Mouse (Mus musculus) heart, embryonic 14.5 days (tissue): ENCODE results near the gene Ddi2. TPM values are rescaled to one million over a fixed set of nuclear protein-coding genes. Genes with fewer than 3 reads are reported as not detected.

Source experiments
- ATAC-seq: fragments of 200-750 bp; cut with Nextera tagmentation; 2 replicates; pipeline ENCODE4 v1.8.0; 2017; ENCODE audit warnings: low read depth, moderate TSS enrichment; ENCODE audit not compliant: insufficient number of reproducible peaks, insufficient read depth, low FRiP score
- H3K27ac ChIP-seq, 2 experiments: fragments of 200-500 bp in 1 of 2; fragments of 300-500 bp in 1 of 2; sonication (generic) in 1 of 2; replicated peaks in 1 of 2; 2 replicates each; pipeline ENCODE4 v1.5.1; 2012 to 2014; ENCODE audit warnings: low read depth in 2 of 2, low read length in 2 of 2, control low read depth in 1 of 2, mild to moderate bottlenecking in 1 of 2, mixed read lengths in 1 of 2; ENCODE audit not compliant: control insufficient read depth in 1 of 2, insufficient read depth in 1 of 2
- H3K27me3 ChIP-seq: fragments of 300-500 bp; sonication (generic); 2 replicates; pipeline ENCODE4 v1.6.1; 2014; ENCODE audit warnings: mild to moderate bottlenecking, low read length, control low read depth; ENCODE audit not compliant: control insufficient read depth, insufficient read depth
- H3K36me3 ChIP-seq: fragments of 300-500 bp; sonication (generic); 2 replicates; pipeline ENCODE4 v1.6.1; 2014; ENCODE audit warnings: mild to moderate bottlenecking, control low read depth, low read length, mixed read lengths; ENCODE audit not compliant: control insufficient read depth, insufficient read depth
- H3K4me1 ChIP-seq, 2 experiments: fragments of 200-500 bp in 1 of 2; fragments of 300-500 bp in 1 of 2; sonication (generic) in 1 of 2; 2 replicates each; pipeline ENCODE4 v1.6.1; 2012 to 2014; ENCODE audit warnings: low read length in 2 of 2, control low read depth in 1 of 2, mixed read lengths in 1 of 2; ENCODE audit not compliant: control insufficient read depth in 2 of 2, insufficient read depth in 2 of 2
- H3K4me2 ChIP-seq: fragments of 300-500 bp; sonication (generic); 2 replicates; pipeline ENCODE4 v1.6.1; 2014; ENCODE audit warnings: mild to moderate bottlenecking, low read length
- H3K4me3 ChIP-seq, 2 experiments: fragments of 200-500 bp in 1 of 2; fragments of 300-500 bp in 1 of 2; sonication (generic) in 1 of 2; 2 replicates each; pipeline ENCODE4 v1.5.1; 2012 to 2014; ENCODE audit warnings: low read length in 2 of 2, mild to moderate bottlenecking in 2 of 2, control low read depth in 1 of 2, low read depth in 1 of 2, moderate library complexity in 1 of 2; ENCODE audit not compliant: control insufficient read depth in 1 of 2, insufficient read depth in 1 of 2
- H3K9ac ChIP-seq: fragments of 300-500 bp; sonication (generic); 2 replicates; pipeline ENCODE4 v1.6.1; 2014; ENCODE audit warnings: mild to moderate bottlenecking, low read length
- H3K9me3 ChIP-seq: fragments of 300-500 bp; sonication (generic); 2 replicates; pipeline ENCODE4 v1.6.1; 2016; ENCODE audit warnings: low read length, control low read depth; ENCODE audit not compliant: control insufficient read depth
- WGBS: fragments of 180-500 bp; shearing (Covaris S2); extraction: QIAGEN DNeasy Blood & Tissue Kit; methylation state at CpG from one replicate; pipeline ENCODE4 v1.1.7; 2014; 5-methylcytosine and 5-hydroxymethylcytosine counted together
- polyA plus RNA-seq: library from polyadenylated mRNA; unstranded; fragments of >200 nt; fragmentation: Nextera tagmentation; extraction: Ambion mirVana; gene quantifications from 2 replicates; pipeline ENCODE4 v1.2.1, GENCODE M21; 2014

Ddi2 gene
- polyA plus RNA-seq, 1 experiment from 2014 or later, result 12.0 TPM

DNA sequence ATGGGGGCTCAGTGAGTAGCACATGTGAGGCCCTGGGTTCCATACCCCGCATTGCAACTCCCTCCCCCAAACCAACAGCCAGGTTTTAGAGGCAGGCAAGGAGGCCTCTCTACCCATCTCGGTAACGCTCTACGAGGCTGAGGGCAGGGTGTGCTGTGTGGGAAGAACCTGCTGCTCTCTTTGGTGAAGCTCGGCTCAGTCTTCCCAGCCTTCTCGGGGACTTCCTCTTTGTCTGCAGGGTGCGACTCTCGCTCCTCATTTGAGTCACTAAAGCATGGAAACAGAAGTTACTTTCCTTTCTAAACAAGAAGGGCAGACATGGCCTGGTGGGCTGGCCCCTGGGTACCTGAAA, 43.1 kb upstream of the Ddi2 start:
- ATAC-seq, result no peak
- H3K9ac ChIP-seq, result peak overlapping the region; percentile 53; the same call in 1 of the 2 replicates
- H3K4me3 ChIP-seq, result no peak overlapping the region

DNA sequence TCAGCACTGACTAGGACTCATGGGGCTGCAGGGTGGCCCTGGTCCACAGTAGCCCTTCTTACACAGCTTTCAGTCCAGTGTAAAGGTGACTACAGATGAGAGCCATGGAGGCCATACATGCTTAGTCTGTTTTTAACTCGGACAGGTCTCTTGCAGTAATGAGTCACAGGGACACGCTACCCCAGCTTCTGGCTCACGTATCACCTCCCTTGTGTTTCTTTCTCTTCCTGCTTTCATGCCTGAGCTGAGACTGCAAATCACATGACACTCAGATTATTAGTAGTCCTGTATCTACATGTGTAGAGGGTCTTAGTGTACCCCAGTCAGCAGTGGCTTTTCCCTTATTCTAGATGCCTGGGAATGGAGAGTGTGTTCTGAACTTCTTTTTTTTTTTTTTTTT, 41.8 kb upstream of the Ddi2 start:
- Histone ChIP-seq H3K4me2 (no peak overlapping the region), H3K36me3 (peaks cover 72% of the 10 kb centered on the region), H3K4me1 (peaks cover 27 to 37% of the 10 kb centered on the region in 2 experiments), H3K4me3 (no peak overlapping the region), H3K9me3 (no peaks in the 10 kb centered on the region), H3K9ac (no peak overlapping the region), H3K27me3 (no peaks in the 10 kb centered on the region), H3K27ac (no peak overlapping the region)
- no peak for ATAC-seq
- WGBS, result 89% methylated on average over 3 of the region's 3 CpGs

More for the DNA sequence above, 43.1 kb upstream of the Ddi2 start:
- peak overlapping the region; percentile 92 to 97 for H3K27ac ChIP-seq
- H3K27me3 ChIP-seq, result no peaks in the 10 kb centered on the region
- H3K36me3 ChIP-seq, result peaks cover 77% of the 10 kb centered on the region
- H3K4me1 ChIP-seq, result peaks cover 27 to 42% of the 10 kb centered on the region in 2 experiments
- 66% methylated on average over 8 of the region's 8 CpGs for WGBS
- no peaks in the 10 kb centered on the region for H3K9me3 ChIP-seq
- peak overlapping the region; percentile 48; the same call in 1 of the 2 replicates for H3K4me2 ChIP-seq

DNA sequence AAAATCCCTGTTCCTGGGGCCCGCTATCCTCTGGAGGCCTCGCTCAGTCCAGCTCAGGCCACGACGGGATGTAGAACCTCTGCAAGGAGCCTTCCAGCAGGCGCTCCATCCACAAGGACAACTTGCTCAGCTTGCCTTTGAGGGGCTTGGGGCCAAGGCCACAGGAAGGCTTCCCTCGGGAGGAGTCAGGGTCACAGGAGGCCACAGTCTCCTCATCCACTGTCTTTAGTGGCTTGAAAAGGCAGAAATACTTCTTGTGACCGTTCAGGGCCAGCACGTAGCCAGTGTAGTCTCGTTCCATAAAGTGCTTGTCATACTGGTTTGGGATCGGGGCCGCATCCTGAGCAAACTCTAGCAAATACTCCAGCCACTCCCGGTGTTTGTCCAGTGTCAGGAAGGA, 40.3 kb upstream of the Ddi2 start:
- ATAC-seq, result no peak
- H3K4me3 ChIP-seq, result no peak overlapping the region
- H3K4me2 ChIP-seq, result no peak overlapping the region
- no peak overlapping the region for H3K27ac ChIP-seq
- 94% methylated on average over 12 of the region's 12 CpGs for WGBS
- no peaks in the 10 kb centered on the region for H3K27me3 ChIP-seq
- H3K36me3 ChIP-seq, result peaks cover 57% of the 10 kb centered on the region
- peaks cover 23 to 27% of the 10 kb centered on the region in 2 experiments for H3K4me1 ChIP-seq
- H3K9me3 ChIP-seq, result no peaks in the 10 kb centered on the region
- H3K9ac ChIP-seq, result no peak overlapping the region

DNA sequence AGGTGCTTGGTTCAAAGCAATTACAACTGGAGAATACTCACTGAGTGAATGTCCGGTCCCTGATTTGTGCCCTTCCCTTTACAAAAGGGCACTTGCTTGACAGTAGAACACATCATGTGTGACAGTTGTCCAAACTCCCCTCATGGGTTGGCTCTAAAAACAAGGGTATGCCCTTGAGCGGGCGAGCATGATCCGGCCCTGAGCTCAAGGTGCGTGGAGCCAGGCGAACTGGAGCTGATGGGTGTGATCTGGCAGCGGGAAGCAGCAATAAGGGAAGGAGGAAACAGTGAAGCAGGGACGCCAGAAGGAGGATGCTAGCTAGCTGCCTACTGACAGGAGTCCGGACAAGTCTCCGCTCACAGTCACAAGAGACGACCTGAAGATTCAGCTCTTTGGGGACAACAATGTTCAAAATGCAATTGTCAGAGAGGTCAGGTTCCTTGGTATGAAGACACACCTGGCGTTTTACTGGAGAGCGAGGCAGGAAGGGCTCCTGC, 38.9 kb upstream of the Ddi2 start:
- Histone ChIP-seq H3K27ac (no peak overlapping the region), H3K9ac (no peak overlapping the region), H3K4me1 (peaks cover 11 to 14% of the 10 kb centered on the region in 2 experiments), H3K4me2 (no peak overlapping the region), H3K4me3 (no peak overlapping the region), H3K27me3 (no peaks in the 10 kb centered on the region), H3K36me3 (peaks cover 54% of the 10 kb centered on the region), H3K9me3 (no peaks in the 10 kb centered on the region)
- ATAC-seq, result no peak
- WGBS, result 88% methylated on average over 13 of the region's 13 CpGs

DNA sequence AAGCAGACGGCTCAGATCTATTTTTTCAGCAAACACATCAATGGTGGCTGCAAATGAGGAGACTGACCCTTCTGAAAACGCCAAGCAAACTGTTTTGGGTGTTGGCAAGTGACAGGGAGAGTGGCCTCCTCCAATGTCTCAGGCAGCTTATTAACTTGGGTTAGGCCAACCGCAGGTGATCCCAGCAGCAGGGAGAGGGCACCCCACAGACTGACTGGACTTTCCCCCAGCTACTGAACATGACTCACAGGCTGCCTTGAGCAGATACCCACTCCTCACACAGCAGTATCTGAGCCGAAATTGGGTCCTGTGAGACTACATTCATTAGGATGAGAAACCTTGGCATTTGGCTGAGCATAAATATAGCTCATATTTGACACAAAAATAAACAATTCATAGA, 37.7 kb upstream of the Ddi2 start:
- Histone ChIP-seq H3K9me3 (no peaks in the 10 kb centered on the region), H3K4me3 (no peak overlapping the region), H3K9ac (no peak overlapping the region), H3K27ac (no peak overlapping the region), H3K27me3 (no peaks in the 10 kb centered on the region), H3K4me2 (no peak overlapping the region), H3K4me1 (peaks cover 0 to 2% of the 10 kb centered on the region in 2 experiments; a peak in 3 of 4 replicates), H3K36me3 (peaks cover 49% of the 10 kb centered on the region)
- 81% methylated on average over 4 of the region's 4 CpGs for WGBS
- no peak for ATAC-seq

DNA sequence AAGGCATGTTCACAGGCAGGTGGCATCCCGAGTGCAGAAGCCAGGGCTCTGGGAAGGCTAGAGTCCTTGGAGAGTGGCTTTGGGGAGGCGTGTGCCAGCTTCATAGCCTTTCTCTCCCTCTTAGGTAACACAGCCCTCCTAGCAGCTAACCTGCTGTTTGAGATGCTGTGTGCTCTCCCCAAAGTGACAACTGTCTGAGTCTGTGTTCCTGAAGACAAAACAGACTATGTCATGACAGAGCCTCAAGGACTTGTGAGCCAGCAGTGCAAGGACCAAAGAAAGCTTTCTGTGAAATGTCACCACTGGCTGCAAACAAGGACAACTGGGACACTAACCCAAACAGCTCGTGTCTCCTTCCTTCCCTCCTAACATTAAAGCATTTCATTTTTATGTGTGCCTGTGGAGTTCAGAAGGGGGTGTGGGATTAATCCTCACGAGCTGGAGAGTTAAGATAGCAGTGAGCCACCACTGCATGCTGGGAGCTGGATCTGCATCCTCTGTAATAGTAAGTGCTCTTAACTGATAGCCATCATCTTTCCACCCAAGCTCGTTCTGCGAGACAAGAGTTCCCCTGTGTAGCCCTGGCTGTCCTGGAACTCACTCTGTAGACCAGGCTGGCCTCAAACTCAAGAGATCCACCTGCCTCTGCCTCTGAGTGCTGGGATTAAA, 35.8 kb upstream of the Ddi2 start:
- Histone ChIP-seq H3K27ac (no peak overlapping the region), H3K9ac (peak overlapping the region; percentile 21; the same call in 1 of the 2 replicates), H3K4me1 (no peaks in the 10 kb centered on the region), H3K36me3 (peaks cover 35% of the 10 kb centered on the region), H3K4me2 (no peak overlapping the region), H3K4me3 (no peak overlapping the region), H3K9me3 (no peaks in the 10 kb centered on the region), H3K27me3 (no peaks in the 10 kb centered on the region)
- no peak for ATAC-seq
- 49% methylated on average over 6 of the region's 6 CpGs for WGBS

DNA sequence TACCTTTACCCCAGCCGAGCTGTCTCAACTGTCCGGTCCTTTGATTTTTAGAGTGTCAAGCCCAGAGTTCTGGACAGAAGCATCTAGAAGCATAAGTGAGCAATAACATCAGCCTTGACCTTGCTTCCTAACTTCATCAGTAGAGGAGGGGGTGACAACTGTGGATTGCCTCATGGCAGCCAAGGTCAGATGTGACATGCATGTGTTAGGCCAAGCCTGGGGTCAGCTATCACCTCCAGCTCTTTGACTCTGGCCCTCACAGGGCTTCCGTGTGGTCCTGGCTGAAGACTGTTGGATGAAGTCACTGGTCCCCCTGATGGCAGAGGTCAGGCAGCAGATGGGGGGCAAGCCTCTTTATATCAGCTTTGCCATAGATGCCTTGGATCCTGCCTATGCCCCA, 33.9 kb upstream of the Ddi2 start:
- WGBS, result 90% methylated on average over 3 of the region's 3 CpGs
- H3K27me3 ChIP-seq, result no peaks in the 10 kb centered on the region

More for the DNA sequence above, 33.9 kb upstream of the Ddi2 start:
- peaks cover 16% of the 10 kb centered on the region for H3K36me3 ChIP-seq
- H3K27ac ChIP-seq, result no peak overlapping the region
- H3K4me1 ChIP-seq, result peaks cover 1% of the 10 kb centered on the region in 2 experiments
- no peaks in the 10 kb centered on the region for H3K9me3 ChIP-seq
- no peak overlapping the region for H3K9ac ChIP-seq
- ATAC-seq, result no peak
- H3K4me3 ChIP-seq, result no peak overlapping the region
- no peak overlapping the region for H3K4me2 ChIP-seq
